Mouse (Mus musculus) CD4-positive, CD25-positive, alpha-beta regulatory T cell, adult 4 months (primary cell): ENCODE measurements around the gene Hibch. TPM values are rescaled to one million over a fixed set of nuclear protein-coding genes. Genes with fewer than 3 reads are reported as not detected.
"Not testable (repeated sequence)": the region's sequence is repeated elsewhere in the genome, so short reads cannot be mapped to it uniquely, and the experiment has no call there.

Source experiments
- ATAC-seq: one replicate; pipeline ENCODE4 v1.8.0; 2017
- polyA plus RNA-seq, 2 experiments: library from polyadenylated mRNA; unstranded; fragments of 100-300 nt; shearing (Covaris generic); gene quantifications; one replicate each; pipeline ENCODE4 v1.2.1; 2017

Hibch gene
- polyA plus RNA-seq, 2 experiments from 2014 or later: 26.4 to 27.5 TPM

DNA sequence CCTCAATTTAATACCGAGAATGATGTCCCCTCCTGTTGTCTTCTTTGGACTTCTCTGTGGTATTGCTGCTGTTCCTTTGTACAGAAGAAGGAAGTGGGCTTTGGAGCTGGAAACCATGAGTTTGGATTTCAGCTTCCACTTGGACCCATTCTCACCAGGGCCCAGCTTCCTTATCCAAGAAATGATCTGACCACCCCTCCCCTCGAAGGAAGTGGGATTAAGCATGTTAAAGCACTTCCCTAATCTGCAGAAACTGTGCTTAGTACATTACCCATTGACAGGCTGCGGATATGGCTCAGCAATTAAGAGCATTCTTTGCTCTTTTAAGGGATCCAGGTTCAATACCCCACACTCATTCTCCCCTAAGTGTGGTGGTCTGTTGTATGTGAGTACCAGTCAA lies 65.1 kb downstream of the Hibch start:
- no peak for ATAC-seq

DNA sequence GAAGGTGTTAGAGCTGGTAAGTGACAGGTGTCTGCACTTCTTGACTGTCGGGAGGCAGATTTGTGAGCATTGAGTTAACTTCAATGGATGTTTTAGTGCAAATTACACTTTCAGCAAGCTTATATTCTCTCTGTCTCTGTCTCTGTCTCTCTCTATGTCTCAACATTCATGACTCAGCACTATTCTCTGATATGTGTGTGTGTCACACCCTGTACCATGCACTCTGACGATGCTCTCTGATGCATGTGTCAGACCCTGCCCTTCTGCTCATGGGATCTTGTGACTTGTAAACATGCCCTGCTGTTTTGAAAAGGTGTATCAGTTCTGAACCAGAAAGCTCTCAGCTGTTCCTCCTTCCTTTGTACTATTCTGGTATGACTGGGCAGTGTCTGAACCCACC lies 71.9 kb downstream of the Hibch start:
- no peak for ATAC-seq

DNA sequence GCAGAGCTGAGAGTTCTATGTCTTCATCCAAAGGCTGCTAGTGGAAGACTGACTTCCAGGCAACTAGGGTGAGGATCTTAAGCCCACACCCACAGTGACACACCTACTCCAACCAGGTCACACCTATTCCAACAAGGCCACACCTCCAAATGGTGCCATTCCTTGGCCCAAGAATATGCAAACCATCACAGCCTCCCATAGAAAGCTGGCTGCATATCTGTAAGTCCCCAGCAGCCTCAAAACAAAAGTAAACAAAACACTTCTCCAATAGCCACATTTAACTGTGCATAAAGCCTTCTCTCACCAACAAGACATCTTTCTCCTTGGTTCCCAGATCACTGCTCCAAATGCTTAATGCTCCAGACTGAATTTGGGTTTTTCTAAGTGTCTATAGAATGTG lies 74.2 kb downstream of the Hibch start:
- ATAC-seq: not testable (repeated sequence)

DNA sequence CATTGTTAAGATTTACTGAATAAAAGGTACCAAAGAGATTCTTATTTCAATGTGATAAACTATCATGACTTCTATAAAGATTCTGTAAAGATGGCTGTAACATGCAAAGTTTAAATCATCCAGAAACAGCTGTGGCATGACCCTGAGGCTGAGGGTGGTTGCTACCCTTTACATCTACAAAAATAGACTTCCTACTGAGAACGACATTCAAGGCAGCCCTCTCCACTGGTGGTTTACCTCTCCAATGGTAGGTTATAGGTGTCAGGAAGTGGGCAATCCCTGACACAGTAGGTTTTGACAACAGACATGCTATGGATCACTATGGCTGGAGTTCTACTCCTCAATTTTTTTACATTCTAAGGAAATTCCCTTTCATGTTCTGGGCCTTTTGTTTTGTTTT lies 79.8 kb downstream of the Hibch start:
- ATAC-seq: peak; percentile 73

DNA sequence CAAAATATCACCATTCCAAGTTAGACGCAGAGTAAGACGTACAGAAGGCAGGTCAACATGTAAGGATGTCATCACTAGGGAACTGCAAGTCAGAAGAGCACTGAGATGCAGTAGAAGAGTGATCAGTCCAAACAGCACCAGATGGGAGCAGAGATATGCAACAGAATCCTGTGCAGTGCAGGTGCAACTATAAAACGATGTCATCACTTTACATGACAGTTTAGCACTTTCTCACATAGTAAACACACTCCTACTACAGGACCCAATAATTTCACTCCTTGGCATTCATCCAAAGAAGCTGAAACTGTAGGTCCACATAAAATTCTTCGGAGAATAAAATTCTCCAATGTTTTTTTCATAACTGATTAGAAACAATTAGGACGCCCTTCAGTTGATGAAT lies 89.8 kb downstream of the Hibch start:
- ATAC-seq: no peak

DNA sequence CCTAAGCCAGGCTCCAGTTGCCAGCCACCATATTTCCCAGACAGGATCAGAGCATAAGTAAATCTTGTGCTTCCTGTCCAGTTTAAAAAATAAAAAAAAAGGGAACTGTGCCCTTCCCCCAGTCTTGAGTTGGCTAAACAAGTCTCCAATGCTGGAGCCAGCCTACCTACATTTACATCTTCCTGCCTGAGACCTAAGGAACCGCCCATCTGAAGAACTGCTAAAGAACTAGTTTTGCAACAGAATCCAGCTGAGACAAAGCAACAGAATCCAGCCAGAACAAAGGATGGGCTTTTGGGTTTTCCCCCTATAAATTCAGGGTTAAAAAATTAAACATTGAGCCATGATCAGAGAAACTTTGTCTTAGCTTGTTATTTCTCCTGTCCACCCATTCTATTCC lies 94.3 kb downstream of the Hibch start:
- no peak for ATAC-seq

DNA sequence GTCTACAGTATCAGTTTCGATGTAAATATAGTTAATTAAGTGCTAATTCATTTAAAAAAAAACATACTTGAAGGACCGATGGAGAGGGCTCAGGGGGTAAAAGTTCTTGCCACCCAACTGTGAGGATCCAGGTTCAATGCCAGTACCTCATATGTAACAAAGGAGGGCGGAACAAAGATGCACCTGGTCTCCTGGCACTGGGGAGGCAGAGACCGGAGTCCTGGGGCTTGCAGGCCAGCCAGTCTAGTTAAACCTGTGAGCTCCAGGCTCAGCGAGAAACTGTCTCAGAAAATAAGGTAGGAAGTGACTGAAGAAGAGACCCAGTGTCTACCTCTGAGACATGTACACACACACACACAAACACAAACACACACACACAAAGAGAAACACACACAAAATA lies 103.2 kb downstream of the Hibch start:
- ATAC-seq: no peak

DNA sequence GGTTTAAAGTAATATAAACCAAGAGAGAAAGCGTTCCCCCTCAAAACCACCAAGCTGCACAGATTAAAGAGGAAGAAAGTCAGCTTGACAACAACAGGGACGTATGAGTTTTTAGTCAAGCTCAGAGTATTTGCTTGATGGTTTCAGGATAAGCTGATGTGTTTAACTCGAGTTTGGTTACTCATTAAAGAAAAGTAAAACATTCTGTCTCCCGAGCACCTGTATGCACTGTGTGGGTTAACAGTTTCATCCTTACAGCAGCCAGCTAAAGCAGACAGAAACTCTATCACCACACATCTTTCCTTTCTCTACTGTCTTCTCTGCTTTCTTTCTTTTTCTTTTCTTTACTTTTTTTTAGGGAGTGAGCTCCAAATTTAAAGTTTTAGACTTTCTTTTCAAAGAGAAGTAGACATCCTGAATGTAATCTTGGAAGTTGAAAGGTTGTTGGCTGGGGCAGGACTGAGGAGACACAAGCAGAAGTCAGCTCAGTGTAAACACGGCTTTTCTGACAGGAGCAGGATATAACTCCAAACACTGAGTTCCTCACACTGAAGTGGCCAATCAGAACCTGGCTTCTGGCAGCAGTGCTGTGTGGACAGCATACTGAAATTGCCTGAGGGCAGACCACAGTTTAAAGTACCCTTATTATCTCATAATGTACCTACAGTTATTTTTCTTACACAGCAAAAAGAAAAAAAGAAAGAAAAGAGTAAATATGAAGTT lies 106.6 kb downstream of the Hibch start:
- ATAC-seq: peak; percentile 28

DNA sequence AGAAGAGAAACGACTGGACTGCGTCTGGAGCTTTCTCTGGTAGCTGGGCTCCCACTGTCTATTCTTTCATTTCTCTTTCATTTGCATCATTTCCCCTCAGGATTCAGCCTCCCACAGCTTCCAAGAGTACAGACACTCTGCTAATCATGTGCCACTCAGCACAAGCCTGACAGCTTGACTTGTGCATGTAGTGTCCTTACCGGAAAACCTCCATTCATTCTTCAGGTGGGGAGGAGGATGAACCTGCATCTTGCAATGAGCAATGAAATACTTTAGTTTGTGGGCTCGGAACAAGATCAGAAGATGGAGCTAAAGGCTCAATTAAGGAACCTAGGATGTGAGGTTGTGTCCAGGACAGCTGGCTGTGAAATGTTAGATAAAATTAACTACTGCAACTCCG lies 107.4 kb downstream of the Hibch start:
- ATAC-seq: peak; percentile 28

DNA sequence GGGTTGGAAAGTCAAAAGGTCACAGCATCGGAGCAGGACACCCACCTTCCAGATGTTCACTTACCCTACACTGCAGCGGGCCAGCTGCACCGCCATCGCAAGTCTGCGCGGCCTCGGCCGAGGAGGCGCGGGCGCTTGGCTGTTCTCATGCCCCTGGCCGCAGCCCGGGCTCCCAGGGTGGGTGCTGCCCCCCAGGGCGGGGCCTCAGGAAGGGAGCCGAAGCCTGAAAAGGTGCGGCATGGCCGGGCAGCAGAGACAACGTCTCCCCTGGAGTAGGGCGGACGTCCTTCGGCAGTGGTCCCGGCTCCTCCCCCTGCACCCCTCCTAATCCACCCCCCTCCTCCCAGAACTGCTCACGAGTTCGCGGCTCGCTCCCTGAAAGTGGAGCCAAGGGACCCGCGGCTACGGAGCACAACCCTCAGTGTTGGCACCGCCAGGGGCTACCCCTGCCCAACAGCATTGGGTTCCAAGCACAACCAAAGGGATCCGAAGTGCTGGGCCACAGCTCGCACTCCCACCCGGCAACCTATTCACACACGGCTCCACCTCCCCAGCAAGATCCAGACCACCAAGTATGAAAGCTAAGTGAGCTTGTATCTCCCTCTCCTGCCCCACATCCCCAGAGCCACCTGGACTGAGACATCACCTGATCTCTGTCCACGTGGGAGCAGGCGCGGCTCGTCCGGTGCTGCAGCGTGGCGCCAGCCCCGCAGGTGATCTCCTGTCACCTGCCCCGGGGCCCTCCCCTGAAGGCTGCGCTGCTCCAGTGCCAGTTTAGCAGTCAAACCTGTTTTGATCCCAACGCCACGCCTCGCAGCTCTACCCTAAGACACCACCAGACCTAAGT lies 108.0 kb downstream of the Hibch start:
- ATAC-seq: peak; percentile 64

DNA sequence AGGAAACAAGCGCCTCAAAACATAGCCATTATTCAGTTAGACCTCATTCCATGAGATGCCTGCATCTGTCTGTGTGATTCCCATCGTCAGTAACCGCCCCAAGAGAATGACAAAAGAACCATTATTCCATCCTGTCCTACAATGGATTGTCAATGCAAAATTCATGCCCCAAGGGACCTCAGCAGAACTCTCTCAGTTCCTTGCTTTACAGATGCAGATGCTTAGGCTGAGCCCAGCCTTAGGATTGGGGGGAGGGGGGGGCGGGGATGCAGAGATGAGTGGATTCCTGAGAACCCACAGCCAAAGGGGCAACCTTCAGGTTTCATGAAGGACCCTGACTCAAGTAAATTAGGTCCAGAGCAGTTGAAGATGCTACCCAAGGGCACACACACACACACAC lies 108.8 kb downstream of the Hibch start:
- ATAC-seq: no peak

DNA sequence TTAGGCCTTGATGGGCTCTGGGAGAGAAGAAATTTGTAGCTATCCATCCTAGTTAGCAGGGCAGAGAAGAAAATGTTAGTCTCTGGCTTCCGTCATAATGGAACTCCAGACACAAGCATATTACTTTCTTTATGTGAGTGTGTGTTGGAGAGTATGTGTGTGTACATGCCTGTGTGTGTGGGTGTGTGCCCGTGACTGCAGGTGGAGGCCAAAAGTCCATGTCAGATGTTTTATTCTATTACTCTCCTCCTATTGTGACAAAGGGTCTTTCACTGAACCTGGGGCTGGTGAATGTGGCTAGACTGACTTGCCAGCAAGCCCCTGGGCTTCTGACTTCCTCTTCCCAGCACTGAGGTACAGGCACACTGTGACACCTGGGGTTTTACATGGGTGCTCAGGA lies 109.7 kb downstream of the Hibch start:
- ATAC-seq: no peak

DNA sequence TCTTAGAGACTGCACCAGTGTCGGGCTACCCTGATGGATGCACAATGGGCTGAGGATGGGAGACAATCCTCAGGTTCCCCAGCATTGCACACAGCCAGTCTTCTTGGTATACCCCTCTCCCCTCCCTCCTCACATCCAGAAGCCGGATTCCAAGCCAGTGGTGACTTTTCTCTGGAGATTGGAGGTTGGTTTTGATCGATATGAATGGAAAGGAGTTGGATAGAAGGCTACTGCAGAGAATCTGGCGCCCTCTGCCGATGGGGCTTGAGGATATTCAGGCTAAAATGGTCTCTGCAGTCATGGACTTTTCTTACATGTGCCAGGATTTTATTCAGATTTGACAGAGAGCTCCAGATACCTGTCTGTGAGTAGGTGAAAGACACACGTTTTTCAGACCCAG lies 110.4 kb downstream of the Hibch start:
- ATAC-seq: peak; percentile 38

DNA sequence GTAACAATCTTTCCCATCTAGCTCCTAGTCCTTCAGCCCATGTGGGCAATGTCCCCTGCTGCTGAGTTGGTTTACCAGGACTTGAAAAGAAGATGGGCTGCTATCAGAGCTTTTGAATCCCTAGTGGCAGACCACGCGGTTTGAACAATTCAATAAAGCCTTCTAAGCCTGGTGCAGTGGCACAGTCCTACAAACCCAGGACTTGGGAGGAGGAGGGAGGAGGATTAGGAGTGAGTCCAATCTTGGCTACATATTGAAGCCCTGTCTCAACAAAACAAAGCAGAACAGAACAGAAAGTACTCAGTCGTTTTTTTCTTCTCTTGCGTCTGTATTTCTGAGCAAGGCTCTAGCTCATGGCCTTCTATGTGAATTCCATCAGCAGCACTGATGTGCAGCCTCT lies 112.0 kb downstream of the Hibch start:
- ATAC-seq: no peak

DNA sequence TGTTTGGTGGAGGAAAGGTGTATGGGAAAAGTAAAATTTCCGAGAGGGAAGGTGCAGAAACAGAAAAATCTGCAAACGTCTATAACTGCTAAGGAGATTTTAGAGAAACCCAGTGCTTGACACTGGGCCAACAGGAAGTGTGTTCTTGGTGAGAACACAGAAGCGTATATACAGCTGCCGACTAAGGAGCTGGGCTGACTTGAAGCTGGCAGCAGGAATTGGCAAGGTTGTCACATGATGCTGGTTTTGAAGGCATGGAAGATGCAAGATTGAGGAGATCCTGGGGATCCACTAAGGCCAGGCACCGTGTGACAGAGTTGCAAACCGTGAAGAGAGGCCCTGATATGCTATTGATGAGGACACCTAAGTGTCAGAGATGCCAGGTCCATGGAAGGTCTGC lies 115.5 kb downstream of the Hibch start:
- ATAC-seq: no peak

DNA sequence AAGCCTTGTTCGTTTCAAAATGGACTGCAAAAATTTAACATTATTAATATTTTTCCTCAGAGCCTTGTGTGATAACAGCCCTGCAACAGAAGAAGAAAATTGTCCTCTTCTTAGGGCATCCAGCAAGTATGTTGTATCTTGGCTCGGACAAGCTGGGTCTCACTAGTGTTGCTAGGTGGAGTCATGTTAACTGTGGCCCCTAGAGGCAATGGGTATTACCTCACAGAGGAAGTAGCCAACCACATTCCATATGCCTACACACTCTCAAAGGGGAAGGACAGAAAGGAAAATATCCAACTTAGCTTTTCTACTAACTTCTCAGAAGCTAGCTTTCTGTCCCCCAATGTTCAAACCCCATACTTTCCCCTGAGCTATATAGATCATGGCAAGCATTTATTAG lies 118.4 kb downstream of the Hibch start:
- no peak for ATAC-seq

DNA sequence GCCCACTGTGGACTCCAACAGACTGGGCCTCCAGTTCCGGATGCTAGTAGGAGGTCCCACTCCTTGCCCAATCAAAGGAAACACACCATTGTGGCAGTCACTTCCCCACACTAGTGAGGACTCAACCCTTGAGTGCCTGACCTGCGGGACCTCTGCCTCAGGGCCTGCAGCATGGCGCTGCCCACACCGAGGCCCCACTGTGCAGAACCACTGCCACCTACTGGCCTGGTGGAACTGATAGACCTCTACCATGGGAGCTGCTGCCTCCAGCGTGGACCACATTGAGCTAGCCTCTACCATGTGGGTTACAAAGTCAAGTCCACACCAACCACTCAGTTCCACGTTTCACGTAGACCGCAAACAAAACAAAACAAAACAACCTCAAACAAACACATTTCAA lies 119.9 kb downstream of the Hibch start:
- ATAC-seq: no peak

Other genes starting within 250 kb of the Hibch start
- gene Nemp2, start 214.2 kb upstream of the Hibch start, polyA plus RNA-seq: 10 to 100 TPM; 28.7 to 37.3 TPM
- 1 to 10 TPM; 4.5 to 5.2 TPM for gene Mfsd6, start 117.5 kb upstream of the Hibch start, polyA plus RNA-seq
- 100 to 1,000 TPM in 1 of 2 experiments, 10 to 100 TPM in 1; 94.9 to 141 TPM for gene Inpp1, start 27.2 kb upstream of the Hibch start, polyA plus RNA-seq
- gene 1700019D03Rik, start 175.2 kb downstream of the Hibch start, polyA plus RNA-seq: 1 to 10 TPM; 6.1 to 7.6 TPM
- under 1 TPM in 1 of 2 experiments, not detected in 1; 0.23 TPM for gene Mstn, start 216.7 kb downstream of the Hibch start, polyA plus RNA-seq